Mouse (Mus musculus): ENCODE measurements around the gene Tubb3. TPM values are rescaled to one million over a fixed set of nuclear protein-coding genes. Genes with fewer than 3 reads are reported as not detected.
A peak's percentile ranks its signal among the peaks of the same experiment; 100 is the strongest.

Gene Tubb3
- polyA plus RNA-seq, 1 experiment = 25.5 TPM

GRCm38 (mm10) chr8:123387801-123388200 is 23.4 kb upstream of the Tubb3 start:
- Histone ChIP-seq H3K4me3 (ENCODE audit: insufficient read depth, low read length) (no peak overlapping the region), H3K27ac (ENCODE audit: insufficient read depth, low read length) (no peak overlapping the region), H3K4me1 (ENCODE audit: control insufficient read depth, insufficient read depth, low read length) (no peaks in the 10 kb centered on the region)
- no peak for TF ChIP-seq CTCF (IDR thresholded peaks at IDR 0.05; ENCODE audit: borderline replicate concordance, insufficient read depth, low read length)
- no peak for TF ChIP-seq POLR2A (IDR thresholded peaks at IDR 0.05; ENCODE audit: low read depth, low read length)

- Histone ChIP-seq H3K4me3 (ENCODE audit: insufficient read depth, low read length) (no peak overlapping the region), H3K4me1 (ENCODE audit: control insufficient read depth, insufficient read depth, low read length) (no peaks in the 10 kb centered on the region), H3K27ac (ENCODE audit: insufficient read depth, low read length) (no peak overlapping the region)
- no peak for TF ChIP-seq POLR2A (IDR thresholded peaks at IDR 0.05; ENCODE audit: low read depth, low read length)
- TF ChIP-seq CTCF (IDR thresholded peaks at IDR 0.05; ENCODE audit: borderline replicate concordance, insufficient read depth, low read length) = no peak
Measured at GRCm38 (mm10) chr8:123389026-123389425, 22.2 kb upstream of the Tubb3 start.

- no peak for TF ChIP-seq POLR2A (IDR thresholded peaks at IDR 0.05; ENCODE audit: low read depth, low read length)
- no peak for TF ChIP-seq CTCF (IDR thresholded peaks at IDR 0.05; ENCODE audit: borderline replicate concordance, insufficient read depth, low read length)
- H3K4me1 ChIP-seq (ENCODE audit: control insufficient read depth, insufficient read depth, low read length) = no peaks in the 10 kb centered on the region
- H3K27ac ChIP-seq (ENCODE audit: insufficient read depth, low read length) = no peak overlapping the region
- no peak overlapping the region for H3K4me3 ChIP-seq (ENCODE audit: insufficient read depth, low read length)
Measured at GRCm38 (mm10) chr8:123398308-123398707, 12.9 kb upstream of the Tubb3 start.

GRCm38 (mm10) chr8:123401936-123402335 is 9.3 kb upstream of the Tubb3 start:
- H3K27ac ChIP-seq (ENCODE audit: insufficient read depth, low read length) = no peak overlapping the region
- no peak for TF ChIP-seq CTCF (IDR thresholded peaks at IDR 0.05; ENCODE audit: borderline replicate concordance, insufficient read depth, low read length)
- TF ChIP-seq POLR2A (IDR thresholded peaks at IDR 0.05; ENCODE audit: low read depth, low read length) = no peak
- H3K4me3 ChIP-seq (ENCODE audit: insufficient read depth, low read length) = no peak overlapping the region
- no peaks in the 10 kb centered on the region for H3K4me1 ChIP-seq (ENCODE audit: control insufficient read depth, insufficient read depth, low read length)

GRCm38 (mm10) chr8:123402730-123403326 is 8.4 kb upstream of the Tubb3 start:
- TF ChIP-seq CTCF (IDR thresholded peaks at IDR 0.05; ENCODE audit: borderline replicate concordance, insufficient read depth, low read length) = no peak
- TF ChIP-seq POLR2A (IDR thresholded peaks at IDR 0.05; ENCODE audit: low read depth, low read length) = no peak
- H3K4me3 ChIP-seq (ENCODE audit: insufficient read depth, low read length) = no peak overlapping the region
- no peak overlapping the region for H3K27ac ChIP-seq (ENCODE audit: insufficient read depth, low read length)
- H3K4me1 ChIP-seq (ENCODE audit: control insufficient read depth, insufficient read depth, low read length) = no peaks in the 10 kb centered on the region

- Histone ChIP-seq H3K4me1 (ENCODE audit: control insufficient read depth, insufficient read depth, low read length) (0 out of 2 replicates have a peak, but pooled peaks cover 3% of the 10 kb centered on the region), H3K4me3 (ENCODE audit: insufficient read depth, low read length) (no peak overlapping the region), H3K27ac (ENCODE audit: insufficient read depth, low read length) (no peak overlapping the region)
- TF ChIP-seq POLR2A (IDR thresholded peaks at IDR 0.05; ENCODE audit: low read depth, low read length) (no peak), CTCF (IDR thresholded peaks at IDR 0.05; ENCODE audit: borderline replicate concordance, insufficient read depth, low read length) (no peak)
Measured at GRCm38 (mm10) chr8:123404521-123404920, 6.7 kb upstream of the Tubb3 start.

GRCm38 (mm10) chr8:123406786-123407185 is 4.4 kb upstream of the Tubb3 start, which contains the start of gene Mc1r:
Mc1r (plus strand) TSS chr8:123407107.
- TF ChIP-seq POLR2A (IDR thresholded peaks at IDR 0.05; ENCODE audit: low read depth, low read length) (no peak), CTCF (IDR thresholded peaks at IDR 0.05; ENCODE audit: borderline replicate concordance, insufficient read depth, low read length) (peak; percentile 59; the same call in 1 of the 2 replicates)
- Histone ChIP-seq H3K4me1 (ENCODE audit: control insufficient read depth, insufficient read depth, low read length) (peaks cover 15% of the 10 kb centered on the region), H3K4me3 (ENCODE audit: insufficient read depth, low read length) (no peak within 1 kb of the TSS), H3K27ac (ENCODE audit: insufficient read depth, low read length) (no peak within 1 kb of the TSS)

GRCm38 (mm10) chr8:123407612-123408011 is 3.6 kb upstream of the Tubb3 start:
- TF ChIP-seq POLR2A (IDR thresholded peaks at IDR 0.05; ENCODE audit: low read depth, low read length) (no peak), CTCF (IDR thresholded peaks at IDR 0.05; ENCODE audit: borderline replicate concordance, insufficient read depth, low read length) (no peak)
- Histone ChIP-seq H3K27ac (ENCODE audit: insufficient read depth, low read length) (no peak overlapping the region), H3K4me1 (ENCODE audit: control insufficient read depth, insufficient read depth, low read length) (peaks cover 15% of the 10 kb centered on the region)

GRCm38 (mm10) chr8:123408586-123409544 is 2.4 kb upstream of the Tubb3 start:
- no peak overlapping the region for H3K4me3 ChIP-seq (ENCODE audit: insufficient read depth, low read length)
- no peak overlapping the region for H3K27ac ChIP-seq (ENCODE audit: insufficient read depth, low read length)
- TF ChIP-seq POLR2A (IDR thresholded peaks at IDR 0.05; ENCODE audit: low read depth, low read length) (no peak), CTCF (IDR thresholded peaks at IDR 0.05; ENCODE audit: borderline replicate concordance, insufficient read depth, low read length) (no peak)
- peaks cover 15% of the 10 kb centered on the region for H3K4me1 ChIP-seq (ENCODE audit: control insufficient read depth, insufficient read depth, low read length)

More at GRCm38 (mm10) chr8:123407612-123408011, 3.6 kb upstream of the Tubb3 start:
- no peak overlapping the region for H3K4me3 ChIP-seq (ENCODE audit: insufficient read depth, low read length)
